Mouse (Mus musculus) ES-E14 (cell line): ENCODE results near the gene Lrrc1.

Experiments
- CHD2 ChIP-seq: IDR thresholded peaks from 2 replicates; pipeline ENCODE4 v1.6.1; 2014; ENCODE audit warnings: mild to moderate bottlenecking, low read depth, low read length, inconsistent platforms
- HCFC1 ChIP-seq: IDR thresholded peaks from 2 replicates; pipeline ENCODE4 v1.6.1; 2012; ENCODE audit warnings: low read length, inconsistent platforms, borderline replicate concordance; ENCODE audit not compliant: insufficient read depth
- MAFK ChIP-seq: IDR thresholded peaks from 2 replicates; pipeline ENCODE4 v1.6.1; 2014; ENCODE audit warnings: mild to moderate bottlenecking, low read depth, low read length, inconsistent platforms; ENCODE audit not compliant: insufficient read depth
- ZC3H11A ChIP-seq: IDR thresholded peaks from 2 replicates; pipeline ENCODE4 v1.6.1; 2012; ENCODE audit warnings: low read depth, mild to moderate bottlenecking, inconsistent platforms, low read length, borderline replicate concordance
- ZNF384 ChIP-seq: IDR thresholded peaks from 2 replicates; pipeline ENCODE4 v1.6.1; 2012; ENCODE audit warnings: low read depth, low read length, inconsistent platforms

DNA sequence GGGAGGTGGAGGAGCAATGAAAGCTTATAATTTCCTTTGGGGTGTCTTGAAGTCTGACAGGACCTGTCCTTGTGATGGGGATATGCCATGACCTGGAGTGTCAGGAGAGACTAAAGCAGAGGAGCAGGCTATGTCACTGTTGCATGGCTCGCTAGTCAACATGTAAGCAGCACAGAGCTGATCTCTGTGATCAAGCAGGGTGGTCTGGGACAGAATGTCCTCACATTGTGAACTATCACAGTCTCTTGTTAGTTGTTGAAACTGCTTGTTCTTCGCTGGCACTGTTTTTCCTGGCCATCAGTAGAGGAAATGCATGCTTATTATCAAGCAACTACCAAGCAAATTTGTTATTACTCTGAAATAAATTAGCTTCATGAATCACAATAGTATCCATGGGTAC, 38.6 kb upstream of the Lrrc1 start:
- no peak for TF ChIP-seq ZNF384
- no peak for TF ChIP-seq ZC3H11A
- TF ChIP-seq MAFK = no peak
- no peak for TF ChIP-seq HCFC1
- TF ChIP-seq CHD2 = no peak
